Mouse (Mus musculus) MEL (cell line): ENCODE results near the gene Ttll11. TPM values are rescaled to one million over a fixed set of nuclear protein-coding genes. Genes with fewer than 3 reads are reported as not detected.

Experiments used
- DNase-seq: peaks from one replicate; pipeline ENCODE4 v3.0.0; 2011; ENCODE audit warnings: low read depth, low spot score
- H3K27ac ChIP-seq: 2 replicates; pipeline ENCODE4 v1.5.1; 2012; ENCODE audit warnings: low read depth, mild to moderate bottlenecking, control low read depth, low read length, moderate library complexity; ENCODE audit not compliant: control insufficient read depth
- H3K27me3 ChIP-seq, 2 experiments: fragments of 150-350 bp in 1 of 2; sonication (generic) in 1 of 2; 2 replicates each; pipeline ENCODE4 v1.6.1; 2012; ENCODE audit warnings: low read length in 2 of 2, mild to moderate bottlenecking in 2 of 2, improper control_type of control experiment in 1 of 2, moderate library complexity in 1 of 2; ENCODE audit not compliant: insufficient read depth in 2 of 2, control insufficient read depth in 1 of 2
- H3K36me3 ChIP-seq, 2 experiments: 2 replicates each; pipeline ENCODE4 v1.6.1; 2012 to 2014; ENCODE audit warnings: low read length in 2 of 2, improper control_type of control experiment in 1 of 2, inconsistent platforms in 1 of 2, mild to moderate bottlenecking in 1 of 2; ENCODE audit not compliant: insufficient read depth in 2 of 2, control insufficient read depth in 1 of 2
- H3K4me1 ChIP-seq, 2 experiments: fragments of 150-350 bp in 1 of 2; sonication (generic) in 1 of 2; 2 replicates each; pipeline ENCODE4 v1.6.1; 2012; ENCODE audit warnings: low read length in 2 of 2, improper control_type of control experiment in 1 of 2, mild to moderate bottlenecking in 1 of 2; ENCODE audit not compliant: insufficient read depth in 2 of 2, control insufficient read depth in 1 of 2
- H3K4me3 ChIP-seq, 2 experiments: fragments of 150-350 bp in 1 of 2; sonication (generic) in 1 of 2; 2 replicates each; pipeline ENCODE4 v1.5.1; 2012; ENCODE audit warnings: low read depth in 2 of 2, low read length in 2 of 2, mild to moderate bottlenecking in 2 of 2, moderate library complexity in 2 of 2, control low read depth in 1 of 2, improper control_type of control experiment in 1 of 2; ENCODE audit not compliant: control insufficient read depth in 1 of 2, insufficient read depth in 1 of 2
- H3K79me2 ChIP-seq: 2 replicates; pipeline ENCODE4 v1.6.1; 2012; ENCODE audit warnings: mild to moderate bottlenecking, low read length, moderate library complexity; ENCODE audit not compliant: control insufficient read depth, poor library complexity, insufficient read depth
- H3K9ac ChIP-seq: 2 replicates; pipeline ENCODE4 v1.6.1; 2012; ENCODE audit warnings: low read depth, mild to moderate bottlenecking, control low read depth, low read length, moderate library complexity; ENCODE audit not compliant: control insufficient read depth, poor library complexity, severe bottlenecking
- H3K9me3 ChIP-seq: fragments of 150-350 bp; sonication (generic); replicated peaks from 2 replicates; pipeline ENCODE4 v1.6.1; 2012; ENCODE audit warnings: mild to moderate bottlenecking, low read length, improper control_type of control experiment, moderate library complexity; ENCODE audit not compliant: insufficient read depth
- GABPA ChIP-seq: IDR thresholded peaks from 2 replicates; pipeline ENCODE4 v1.6.1; 2012; ENCODE audit warnings: low read depth, mild to moderate bottlenecking, inconsistent platforms, low read length, improper control_type of control experiment, moderate library complexity
- GATA1 ChIP-seq: IDR thresholded peaks from 2 replicates; pipeline ENCODE4 v1.6.1; 2011; ENCODE audit warnings: low read depth, low read length, improper control_type of control experiment
- JUND ChIP-seq: IDR thresholded peaks from 2 replicates; pipeline ENCODE4 v1.6.1; 2011; ENCODE audit warnings: low read depth, mild to moderate bottlenecking, improper control_type of control experiment, low read length
- MAX ChIP-seq: IDR thresholded peaks from 2 replicates; pipeline ENCODE4 v1.6.1; 2011; ENCODE audit warnings: low read length, improper control_type of control experiment
- MXI1 ChIP-seq: IDR thresholded peaks from 2 replicates; pipeline ENCODE4 v1.6.1; 2011; ENCODE audit warnings: mild to moderate bottlenecking, low read depth, low read length, improper control_type of control experiment
- NRF1 ChIP-seq: IDR thresholded peaks from 2 replicates; pipeline ENCODE4 v1.6.1; 2014; ENCODE audit warnings: low read depth, mild to moderate bottlenecking, inconsistent platforms, low read length, improper control_type of control experiment, moderate library complexity; ENCODE audit not compliant: poor library complexity, insufficient read depth, severe bottlenecking
- RCOR1 ChIP-seq: IDR thresholded peaks from 2 replicates; pipeline ENCODE4 v1.6.1; 2012; ENCODE audit warnings: low read depth, mild to moderate bottlenecking, inconsistent platforms, low read length, improper control_type of control experiment
- SIN3A ChIP-seq: IDR thresholded peaks from 2 replicates; pipeline ENCODE4 v1.6.1; 2012; ENCODE audit warnings: low read length, improper control_type of control experiment, inconsistent platforms
- SMC3 ChIP-seq: IDR thresholded peaks from 2 replicates; pipeline ENCODE4 v1.6.1; 2011; ENCODE audit warnings: low read depth, low read length, improper control_type of control experiment
- TBP ChIP-seq: IDR thresholded peaks from 2 replicates; pipeline ENCODE4 v1.8.0; 2011; ENCODE audit warnings: low read depth, low read length, improper control_type of control experiment
- UBTF ChIP-seq: IDR thresholded peaks from 2 replicates; pipeline ENCODE4 v1.6.1; 2012; ENCODE audit warnings: low read depth, mild to moderate bottlenecking, inconsistent platforms, low read length, improper control_type of control experiment, moderate library complexity, borderline replicate concordance; ENCODE audit not compliant: insufficient read depth
- USF1 ChIP-seq: IDR thresholded peaks from 2 replicates; pipeline ENCODE4 v1.6.1; 2014; ENCODE audit warnings: low read depth, mild to moderate bottlenecking, inconsistent platforms, low read length, improper control_type of control experiment, moderate library complexity
- ZC3H11A ChIP-seq: IDR thresholded peaks from 2 replicates; pipeline ENCODE4 v1.6.1; 2012; ENCODE audit warnings: low read depth, mild to moderate bottlenecking, inconsistent platforms, low read length, improper control_type of control experiment
- polyA plus RNA-seq, 2 experiments: library from polyadenylated mRNA; stranded (reverse) in 1 of 2; unstranded in 1 of 2; fragments of >175 nt in 1 of 2; fragments of >200 nt in 1 of 2; gene quantifications; 2 replicates each; pipeline versions ENCODE4 v1.2.1 to v1.2.4; 2012; ENCODE audit warnings: low replicate concordance in 2 of 2, low read depth in 1 of 2; ENCODE audit not compliant: insufficient read length in 2 of 2, insufficient read depth in 1 of 2, missing spikeins in 1 of 2
- total RNA-seq: library from RNA; depleted of rRNA; stranded (reverse); fragments of 300-350 nt; gene quantifications from 2 replicates; pipeline ENCODE4 v1.2.3, GENCODE M21; 2012

Ttll11 gene
- total and polyA plus RNA-seq, 3 experiments = 1.2 to 2.5 TPM; not detected in 1

DNA sequence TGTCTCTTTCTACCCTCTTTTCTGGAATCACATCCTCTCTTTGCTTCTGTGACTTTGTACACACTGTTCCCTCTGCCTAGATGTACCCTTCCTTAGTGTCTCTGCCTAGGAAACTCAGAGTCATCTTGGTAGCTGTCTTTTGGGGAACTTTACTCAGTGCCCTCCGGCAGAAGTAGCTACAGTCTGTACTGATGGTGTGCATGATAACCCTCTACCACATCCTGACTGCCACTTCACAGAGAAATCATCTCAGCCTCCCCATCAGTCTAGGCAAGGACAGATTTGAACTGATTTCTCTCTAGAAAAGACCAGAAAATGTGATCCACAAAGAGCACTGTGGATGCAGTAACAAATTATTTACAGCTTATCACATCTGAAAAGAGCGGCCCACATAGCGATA lies 2.2 kb upstream of the Ttll11 start:
- no peak overlapping the region for H3K9ac ChIP-seq
- no peak overlapping the region for H3K27ac ChIP-seq
- H3K9me3 ChIP-seq = no peaks in the 10 kb centered on the region
- TF ChIP-seq GATA1 (peak; percentile 75), UBTF (no peak), RCOR1 (peak; percentile 94)
- DNase-seq = peak; percentile 64
- H3K79me2 ChIP-seq = peaks cover 25% of the 10 kb centered on the region
- peaks cover 5 to 28% of the 10 kb centered on the region in 2 experiments for H3K4me1 ChIP-seq
- peaks cover 0 to 24% of the 10 kb centered on the region in 2 experiments; a peak in 2 of 4 replicates for H3K36me3 ChIP-seq
- H3K27me3 ChIP-seq = peaks cover 4 to 14% of the 10 kb centered on the region in 2 experiments
- H3K4me3 ChIP-seq = no peak overlapping the region

GRCm38 (mm10) chr2:35978941-35979643 lies 621 bp downstream of the Ttll11 start:
- H3K9me3 ChIP-seq = no peaks in the 10 kb centered on the region
- no peaks in the 10 kb centered on the region for H3K27me3 ChIP-seq
- no peak for TF ChIP-seq GABPA
- no peak for TF ChIP-seq ZC3H11A
- TF ChIP-seq SIN3A = peak; percentile 1; the same call in 1 of the 2 replicates
- TF ChIP-seq UBTF = 0 out of 2 replicates have a peak, but pooled peaks have one; percentile 72
- TF ChIP-seq NRF1 = no peak
- H3K9ac ChIP-seq = peak overlapping the region; percentile 83
- peak overlapping the region; percentile 78 to 86 for H3K4me3 ChIP-seq
- peaks cover 0 to 24% of the 10 kb centered on the region in 2 experiments; a peak in 2 of 4 replicates for H3K36me3 ChIP-seq
- H3K79me2 ChIP-seq = peaks cover 25% of the 10 kb centered on the region
- H3K27ac ChIP-seq = peak overlapping the region; percentile 76
- DNase-seq = no peak
- H3K4me1 ChIP-seq = peaks cover 5 to 26% of the 10 kb centered on the region in 2 experiments

DNA sequence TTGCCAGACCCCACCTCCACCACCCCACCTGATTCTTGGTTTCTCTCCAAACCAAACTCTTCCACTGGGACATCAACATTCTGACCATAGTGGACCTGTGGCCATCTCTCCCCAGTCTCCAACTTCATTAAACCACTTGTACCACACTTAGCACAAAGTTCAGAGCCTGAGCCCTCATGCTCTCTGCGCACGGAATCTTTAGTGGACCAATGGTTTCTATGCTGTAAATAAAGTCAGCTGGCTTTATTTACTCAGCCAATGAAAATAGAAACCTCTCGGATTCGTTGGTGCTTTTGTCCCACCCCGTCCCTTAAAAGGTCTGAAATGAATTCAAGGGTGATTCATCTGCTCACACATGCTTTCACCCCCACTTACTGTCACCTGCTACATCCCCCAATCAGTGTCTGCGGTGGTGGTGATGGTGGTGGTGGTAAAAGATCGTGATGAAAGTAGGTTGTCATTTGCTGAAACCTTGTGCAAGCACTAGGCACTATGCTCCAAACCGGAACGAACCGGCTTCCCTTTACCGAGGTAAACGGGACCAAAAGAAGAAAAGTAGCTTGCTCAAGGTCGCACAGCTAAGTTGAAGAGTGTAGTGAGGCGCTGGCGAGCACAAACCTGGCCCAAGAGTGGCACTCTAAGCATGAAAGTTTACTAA lies 1.3 kb downstream of the Ttll11 start:
- Histone ChIP-seq H3K27me3 (no peaks in the 10 kb centered on the region), H3K36me3 (peaks cover 0 to 24% of the 10 kb centered on the region in 2 experiments; a peak in 2 of 4 replicates), H3K4me3 (peak overlapping the region; percentile 78 to 86), H3K9ac (peak overlapping the region; percentile 83), H3K27ac (peak overlapping the region; percentile 76), H3K4me1 (peaks cover 5 to 24% of the 10 kb centered on the region in 2 experiments)
- peak; percentile 74 for DNase-seq
- peak; percentile 61; the same call in 1 of the 2 replicates for TF ChIP-seq TBP
- 0 out of 2 replicates have a peak, but pooled peaks have one; percentile 7 for TF ChIP-seq USF1
- TF ChIP-seq MXI1 = peak; percentile 19; the same call in 1 of the 2 replicates
- 0 out of 2 replicates have a peak, but pooled peaks have one; percentile 44 for TF ChIP-seq MAX
- TF ChIP-seq JUND = no peak
- TF ChIP-seq SMC3 = no peak
- no peak for TF ChIP-seq ZC3H11A
- TF ChIP-seq, all 39 proteins: peak for 4
- H3K9me3 ChIP-seq = no peaks in the 10 kb centered on the region
- peaks cover 25% of the 10 kb centered on the region for H3K79me2 ChIP-seq
